Mouse (Mus musculus) thymus, adult 2 months (tissue): ENCODE results near the gene Nsmce3.

Experiments used
- CTCF ChIP-seq: fragments of 200-500 bp; IDR thresholded peaks from 2 replicates; pipeline ENCODE4 v1.5.1; 2012; ENCODE audit warnings: mild to moderate bottlenecking, control low read depth, low read length, moderate library complexity, borderline replicate concordance; ENCODE audit not compliant: control insufficient read depth, poor library complexity, insufficient read depth; ENCODE audit errors: extremely low read depth
- POLR2A ChIP-seq: fragments of 200-500 bp; IDR thresholded peaks from 2 replicates; pipeline ENCODE4 v1.6.1; 2012; ENCODE audit warnings: mild to moderate bottlenecking, low read length, control low read depth, moderate library complexity; ENCODE audit not compliant: control insufficient read depth, poor library complexity, insufficient read depth; ENCODE audit errors: extremely low read depth

DNA sequence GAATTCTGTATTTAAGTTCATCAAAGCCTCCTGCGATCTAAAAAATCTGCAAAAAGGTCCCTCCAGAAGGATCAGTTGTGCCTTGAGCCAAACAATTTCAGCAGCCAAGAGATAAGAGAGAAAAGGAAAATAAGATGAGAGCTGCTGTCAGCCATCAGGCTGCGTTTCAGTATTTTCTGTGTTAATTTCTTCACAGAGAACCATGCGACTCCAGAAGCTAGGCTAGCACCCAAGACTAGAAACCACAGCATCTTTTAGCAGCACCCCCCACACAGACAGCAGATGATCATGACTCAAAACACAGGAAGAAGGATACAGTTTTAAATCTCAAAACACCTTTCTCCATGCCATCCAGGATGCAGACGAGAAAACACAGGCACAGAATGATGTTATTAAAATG is 2.1 kb upstream of the Nsmce3 start:
- TF ChIP-seq CTCF (no peak), POLR2A (no peak)
